Mouse (Mus musculus) myocyte (in vitro differentiated cells): ENCODE data around the gene Nexn.

Experiments used
- E2F4 ChIP-seq: IDR thresholded peaks from one replicate; pipeline ENCODE4 v1.6.1; 2011; ENCODE audit warnings: mild to moderate bottlenecking, control low read depth, moderate library complexity; ENCODE audit not compliant: insufficient read depth
- MAX ChIP-seq: IDR thresholded peaks from one replicate; pipeline ENCODE4 v1.6.1; 2011; ENCODE audit warnings: low read depth, mild to moderate bottlenecking, control low read depth
- MYOG ChIP-seq, 3 experiments: IDR thresholded peaks; one replicate each; pipeline ENCODE4 v1.6.1; 2011; ENCODE audit warnings: control low read depth in 2 of 3, low read depth in 2 of 3, mild to moderate bottlenecking in 2 of 3; ENCODE audit not compliant: insufficient read length in 2 of 3, control insufficient read depth in 1 of 3, insufficient read depth in 1 of 3
- POLR2A ChIP-seq: IDR thresholded peaks from one replicate; pipeline ENCODE4 v1.6.1; 2011; ENCODE audit warnings: low read depth, mild to moderate bottlenecking, control low read depth, moderate library complexity; ENCODE audit not compliant: insufficient read length
- POLR2AphosphoS2 ChIP-seq: IDR thresholded peaks from one replicate; pipeline ENCODE4 v1.6.1; 2011; ENCODE audit warnings: low read depth, control low read depth; ENCODE audit not compliant: insufficient read length
- SRF ChIP-seq: IDR thresholded peaks from one replicate; pipeline ENCODE4 v1.6.1; 2011; ENCODE audit warnings: low read depth; ENCODE audit not compliant: control insufficient read depth, insufficient read length
- TCF12 ChIP-seq: IDR thresholded peaks from one replicate; pipeline ENCODE4 v1.6.1; 2011; ENCODE audit warnings: mild to moderate bottlenecking, control low read depth; ENCODE audit not compliant: poor library complexity, insufficient read depth, severe bottlenecking
- TCF3 ChIP-seq: IDR thresholded peaks from one replicate; pipeline ENCODE4 v1.6.1; 2011; ENCODE audit warnings: low read depth, control low read depth; ENCODE audit not compliant: insufficient read length
- USF1 ChIP-seq: IDR thresholded peaks from one replicate; pipeline ENCODE4 v1.6.1; 2011; ENCODE audit warnings: low read depth, mild to moderate bottlenecking, control low read depth, moderate library complexity

GRCm38 (mm10) chr3:152204577-152204976 lies 61.6 kb downstream of the Nexn start:
- TF ChIP-seq MAX (no peak), POLR2A (no peak), E2F4 (no peak), MYOG (IDR thresholded peaks at IDR 0.05; ENCODE audit: control insufficient read depth in 1 of 3, insufficient read depth in 1 of 3, insufficient read length in 2 of 3, low read depth in 2 of 3) (no peak), TCF12 (no peak), POLR2AphosphoS2 (no peak), SRF (no peak), USF1 (no peak), TCF3 (no peak)
